Mouse (Mus musculus) cortical plate, adult 2 months (tissue): ENCODE results near the gene Pan3.

ENCODE experiments used
- CTCF ChIP-seq: fragments of 200-500 bp; IDR thresholded peaks from 2 replicates; pipeline ENCODE4 v1.5.1; 2011; ENCODE audit warnings: mild to moderate bottlenecking, control low read depth, low read length; ENCODE audit not compliant: insufficient read depth; ENCODE audit errors: extremely low read depth
- POLR2A ChIP-seq: fragments of 200-500 bp; IDR thresholded peaks from 2 replicates; pipeline ENCODE4 v1.6.1; 2011; ENCODE audit warnings: mild to moderate bottlenecking, low read length, control low read depth; ENCODE audit not compliant: insufficient read depth; ENCODE audit errors: extremely low read depth

GRCm38 (mm10) chr5:147493685-147494084, 63.7 kb downstream of the Pan3 start:
- TF ChIP-seq POLR2A (no peak), CTCF (no peak)
